Mouse (Mus musculus): Measurements from ENCODE around the gene Olfr483. TPM values are rescaled to one million over a fixed set of nuclear protein-coding genes. Genes with fewer than 3 reads are reported as not detected.

Gene Olfr483
- not detected for polyA plus RNA-seq (2014; fragmentation: Illumina TruSeq; extraction: RNeasy Lipid Tissue Mini Kit (QIAGEN cat#74804); ENCODE audit: low read depth, low replicate concordance)

DNA sequence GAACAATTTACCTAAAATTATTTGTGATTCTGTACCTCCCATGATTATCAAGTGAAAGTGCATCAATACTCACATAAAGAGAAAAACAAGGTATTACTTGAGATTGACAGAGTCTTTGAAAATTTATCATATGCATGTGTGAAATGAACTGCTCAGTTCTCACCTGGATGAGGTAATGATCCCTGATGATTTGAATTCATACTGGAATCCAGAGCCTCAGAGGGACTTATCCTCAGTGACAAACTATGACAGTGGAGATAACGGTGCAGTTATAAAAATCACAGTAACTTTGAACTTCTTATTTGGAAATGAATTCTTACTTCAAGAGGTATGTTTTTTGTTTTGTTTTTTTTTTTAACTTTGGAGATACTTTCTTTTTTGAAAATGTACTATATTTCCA, at the start of gene Olfr483:
Gene Olfr483 (plus strand): TSS at position 301 of the 400 bp plus-strand sequence.

DNA sequence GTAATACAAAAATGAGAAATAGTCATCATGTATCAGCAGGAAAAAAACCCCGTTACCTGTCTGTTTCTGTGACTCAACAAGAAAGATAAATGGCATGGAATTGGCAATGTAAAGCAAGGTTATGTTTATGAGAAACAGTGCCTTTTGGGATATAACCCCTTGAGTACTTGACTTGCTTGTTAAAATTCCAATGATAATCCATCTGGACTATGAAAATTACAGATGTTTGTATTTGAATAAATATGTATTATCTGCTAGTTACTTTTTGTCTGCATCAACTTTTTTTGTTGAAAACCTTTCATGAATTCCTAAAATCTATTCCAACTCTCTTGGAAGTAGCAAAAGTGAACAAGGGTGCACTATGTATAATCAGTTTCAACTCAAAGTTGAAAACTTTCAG, 33.4 kb upstream of the Olfr483 start, which contains the start of gene Olfr480:
Gene Olfr480 (minus strand): TSS at position 101 of the 400 bp plus-strand sequence.

DNA sequence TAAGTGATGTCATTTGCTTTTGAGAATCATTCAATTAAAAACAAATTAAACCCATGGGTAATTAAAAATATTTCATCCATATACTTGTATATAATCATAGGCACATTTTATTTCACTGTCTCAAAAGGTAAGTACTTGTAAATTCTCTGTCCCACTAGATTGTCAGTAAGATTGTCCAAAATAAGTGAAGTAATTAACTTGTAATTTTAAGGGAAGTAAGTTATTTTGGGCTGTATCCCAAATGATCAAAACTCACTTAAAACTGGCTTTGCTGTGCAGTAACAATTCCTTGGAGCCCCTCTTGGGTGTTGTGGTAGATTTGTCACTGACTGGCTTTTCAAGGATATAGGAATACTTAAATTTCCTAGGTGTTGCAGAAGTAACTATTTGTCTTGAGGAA, 21.1 kb upstream of the Olfr483 start, which contains the start of gene Olfr481:
Gene Olfr481 (plus strand): TSS at position 301 of the 400 bp plus-strand sequence.

DNA sequence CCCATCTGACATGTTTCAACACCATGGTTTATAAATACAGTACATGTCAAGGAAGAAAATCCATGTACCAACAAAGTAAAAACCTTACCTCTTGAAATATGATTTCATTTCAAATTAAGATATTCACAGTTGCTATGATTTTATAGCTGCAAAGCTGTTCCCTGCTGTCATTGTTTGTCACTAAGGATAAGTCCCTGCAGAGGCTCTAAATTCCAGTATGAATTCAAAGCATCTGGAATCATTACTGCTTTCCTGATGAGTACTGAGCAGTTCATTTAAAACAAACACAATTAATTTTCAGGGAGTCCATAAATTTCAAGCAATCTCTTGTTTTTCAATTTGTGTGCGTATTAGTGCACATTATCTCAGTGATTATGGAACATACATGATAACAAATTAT, 3.2 kb upstream of the Olfr483 start, which contains the start of gene Olfr482:
Gene Olfr482 (minus strand): TSS at position 101 of the 400 bp plus-strand sequence.

DNA sequence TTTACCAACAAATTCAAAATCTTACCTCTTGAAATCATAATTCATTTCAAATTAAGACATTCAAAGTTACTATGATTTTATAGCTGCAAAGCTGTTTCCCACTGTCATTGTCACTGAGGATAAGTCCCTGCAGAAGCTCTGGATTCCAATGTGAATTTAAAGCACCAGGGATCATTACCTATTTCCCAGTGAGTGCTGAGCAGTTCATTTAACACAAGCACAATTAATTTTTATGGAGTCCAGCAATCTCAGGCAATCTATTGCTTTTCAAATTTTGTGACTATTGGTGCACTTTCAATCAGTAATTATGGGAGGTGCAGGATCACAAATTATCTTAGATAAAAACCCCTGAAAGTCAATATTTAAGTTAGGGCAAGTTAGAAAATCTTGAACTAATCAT, 26.7 kb downstream of the Olfr483 start, which contains the start of gene Olfr484:
Gene Olfr484 (minus strand): TSS at position 101 of the 400 bp plus-strand sequence.

Other genes starting within 250 kb of the Olfr483 start
- not detected for gene Olfr472, start 202.9 kb upstream of the Olfr483 start, polyA plus RNA-seq (2014; fragmentation: Illumina TruSeq; extraction: RNeasy Lipid Tissue Mini Kit (QIAGEN cat#74804); ENCODE audit: low read depth, low replicate concordance)
- not detected for gene Olfr473, start 170.4 kb upstream of the Olfr483 start, polyA plus RNA-seq (2014; fragmentation: Illumina TruSeq; extraction: RNeasy Lipid Tissue Mini Kit (QIAGEN cat#74804); ENCODE audit: low read depth, low replicate concordance)
- not detected for gene Olfr474, start 146.2 kb upstream of the Olfr483 start, polyA plus RNA-seq (2014; fragmentation: Illumina TruSeq; extraction: RNeasy Lipid Tissue Mini Kit (QIAGEN cat#74804); ENCODE audit: low read depth, low replicate concordance)
- gene Olfr476, start 136.0 kb upstream of the Olfr483 start, polyA plus RNA-seq (2014; fragmentation: Illumina TruSeq; extraction: RNeasy Lipid Tissue Mini Kit (QIAGEN cat#74804); ENCODE audit: low read depth, low replicate concordance), result not detected
- not detected for gene Olfr477, start 114.2 kb upstream of the Olfr483 start, polyA plus RNA-seq (2014; fragmentation: Illumina TruSeq; extraction: RNeasy Lipid Tissue Mini Kit (QIAGEN cat#74804); ENCODE audit: low read depth, low replicate concordance)
- not detected for gene Olfr478, start 66.9 kb upstream of the Olfr483 start, polyA plus RNA-seq (2014; fragmentation: Illumina TruSeq; extraction: RNeasy Lipid Tissue Mini Kit (QIAGEN cat#74804); ENCODE audit: low read depth, low replicate concordance)
- not detected for gene Olfr479, start 50.2 kb upstream of the Olfr483 start, polyA plus RNA-seq (2014; fragmentation: Illumina TruSeq; extraction: RNeasy Lipid Tissue Mini Kit (QIAGEN cat#74804); ENCODE audit: low read depth, low replicate concordance)
- gene Olfr480, start 33.5 kb upstream of the Olfr483 start, polyA plus RNA-seq (2014; fragmentation: Illumina TruSeq; extraction: RNeasy Lipid Tissue Mini Kit (QIAGEN cat#74804); ENCODE audit: low read depth, low replicate concordance), result not detected
- not detected for gene Olfr481, start 21.0 kb upstream of the Olfr483 start, polyA plus RNA-seq (2014; fragmentation: Illumina TruSeq; extraction: RNeasy Lipid Tissue Mini Kit (QIAGEN cat#74804); ENCODE audit: low read depth, low replicate concordance)
- gene Olfr482, start 3.3 kb upstream of the Olfr483 start, polyA plus RNA-seq (2014; fragmentation: Illumina TruSeq; extraction: RNeasy Lipid Tissue Mini Kit (QIAGEN cat#74804); ENCODE audit: low read depth, low replicate concordance), result not detected
- not detected for gene Olfr484, start 26.6 kb downstream of the Olfr483 start, polyA plus RNA-seq (2014; fragmentation: Illumina TruSeq; extraction: RNeasy Lipid Tissue Mini Kit (QIAGEN cat#74804); ENCODE audit: low read depth, low replicate concordance)
- not detected for gene Olfr485, start 59.0 kb downstream of the Olfr483 start, polyA plus RNA-seq (2014; fragmentation: Illumina TruSeq; extraction: RNeasy Lipid Tissue Mini Kit (QIAGEN cat#74804); ENCODE audit: low read depth, low replicate concordance)
- gene Olfr486, start 71.9 kb downstream of the Olfr483 start, polyA plus RNA-seq (2014; fragmentation: Illumina TruSeq; extraction: RNeasy Lipid Tissue Mini Kit (QIAGEN cat#74804); ENCODE audit: low read depth, low replicate concordance), result not detected
- gene Olfr487, start 113.8 kb downstream of the Olfr483 start, polyA plus RNA-seq (2014; fragmentation: Illumina TruSeq; extraction: RNeasy Lipid Tissue Mini Kit (QIAGEN cat#74804); ENCODE audit: low read depth, low replicate concordance), result not detected
- gene Olfr488, start 157.5 kb downstream of the Olfr483 start, polyA plus RNA-seq (2014; fragmentation: Illumina TruSeq; extraction: RNeasy Lipid Tissue Mini Kit (QIAGEN cat#74804); ENCODE audit: low read depth, low replicate concordance), result not detected
- not detected for gene Olfr490, start 188.1 kb downstream of the Olfr483 start, polyA plus RNA-seq (2014; fragmentation: Illumina TruSeq; extraction: RNeasy Lipid Tissue Mini Kit (QIAGEN cat#74804); ENCODE audit: low read depth, low replicate concordance)
- gene Olfr491, start 212.6 kb downstream of the Olfr483 start, polyA plus RNA-seq (2014; fragmentation: Illumina TruSeq; extraction: RNeasy Lipid Tissue Mini Kit (QIAGEN cat#74804); ENCODE audit: low read depth, low replicate concordance), result not detected
- gene Olfr492, start 222.8 kb downstream of the Olfr483 start, polyA plus RNA-seq (2014; fragmentation: Illumina TruSeq; extraction: RNeasy Lipid Tissue Mini Kit (QIAGEN cat#74804); ENCODE audit: low read depth, low replicate concordance), result not detected
- not detected for gene Olfr493, start 246.1 kb downstream of the Olfr483 start, polyA plus RNA-seq (2014; fragmentation: Illumina TruSeq; extraction: RNeasy Lipid Tissue Mini Kit (QIAGEN cat#74804); ENCODE audit: low read depth, low replicate concordance)

Measured in kidney, adult 10 weeks (tissue).